In the genomic region with DNA sequence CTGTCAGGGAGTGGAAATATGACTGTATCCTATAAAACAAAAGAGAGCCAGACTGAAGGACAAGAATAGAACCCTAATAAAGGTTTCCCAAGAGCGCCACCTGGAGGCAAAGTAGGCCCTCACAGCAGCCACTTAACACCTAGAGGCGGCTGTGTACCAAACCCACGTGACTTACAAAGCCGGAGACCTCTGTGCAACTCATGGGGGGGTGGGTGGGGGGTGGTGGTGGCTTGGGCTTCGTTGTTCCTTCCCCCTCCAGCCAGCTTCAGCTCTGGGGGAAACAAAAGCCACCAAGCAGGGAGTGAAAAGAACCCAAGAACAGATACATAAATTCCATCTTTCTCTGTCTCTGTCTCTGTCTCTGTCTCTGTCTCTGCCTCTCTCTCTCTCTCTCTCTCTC, we compare ENCODE assay signal across 8 mouse cellular contexts. TPM values are rescaled to one million over a fixed set of nuclear protein-coding genes. Genes with fewer than 3 reads are reported as not detected.
DNase-seq lines count a peak whose midpoint lies in the region; ATAC-seq and TF ChIP-seq lines count a peak whose summit lies in the region.

No protein-coding gene starts in this region.

- no peak overlapping the region for H3K4me3 ChIP-seq in intestine, postnatal 0 days (ENCODE audit: low read depth, low read length)
- H3K4me3 ChIP-seq in liver, embryonic 11.5 days (ENCODE audit: low read depth, low read length): no peak overlapping the region

- no peak overlapping the region for H3K9ac ChIP-seq in intestine, postnatal 0 days (ENCODE audit: low read depth, low read length)
- H3K9ac ChIP-seq in liver, embryonic 11.5 days (ENCODE audit: low read depth, low read length): no peak overlapping the region

- H3K4me2 ChIP-seq in intestine, postnatal 0 days (replicated peaks; ENCODE audit: low read depth): peak overlapping the region; percentile 50
- peak overlapping the region; percentile 48 for H3K4me2 ChIP-seq in liver, embryonic 11.5 days

- H3K4me1 ChIP-seq in intestine, postnatal 0 days (replicated peaks; ENCODE audit: control insufficient read depth, insufficient read depth, low read length): no peaks in the 10 kb centered on the region
- no peaks in the 10 kb centered on the region for H3K4me1 ChIP-seq in liver, embryonic 11.5 days (replicated peaks; ENCODE audit: control insufficient read depth, insufficient read depth, low read length)

- no peaks in the 10 kb centered on the region for H3K9me3 ChIP-seq in intestine, postnatal 0 days (ENCODE audit: control insufficient read depth)
- no peaks in the 10 kb centered on the region for H3K9me3 ChIP-seq in liver, embryonic 11.5 days (ENCODE audit: control insufficient read depth, low read length)

- intact Hi-C loops in gastrocnemius, postnatal 14 days (cut with DNase I; ENCODE audit: low total_unique reads): loop anchor here (5.0 kb wide), 1 partner anchor 71 kb away; no protein-coding TSS in a partner anchor

- H3K27ac ChIP-seq in intestine, postnatal 0 days (ENCODE audit: low read depth, low read length): no peak overlapping the region
- H3K27ac ChIP-seq in liver, embryonic 11.5 days (ENCODE audit: low read depth, low read length): no peak overlapping the region

- peak; percentile 94 for DNase-seq in 416B (ENCODE audit: low read depth)
- DNase-seq in MN1 (ENCODE audit: low spot score): peak; percentile 30
- peak; percentile 92 to 93 for DNase-seq in cerebellum, postnatal 10 days
- DNase-seq in gastrocnemius, postnatal 14 days: peak; percentile 85
- DNase-seq in liver, embryonic 11.5 days (ENCODE audit: low spot score): no peak
- peak; percentile 83 for DNase-seq in thymus, postnatal 14 days

- H3K27me3 ChIP-seq in intestine, postnatal 0 days (replicated peaks; ENCODE audit: control insufficient read depth, insufficient read depth, low read length): no peaks in the 10 kb centered on the region
- H3K27me3 ChIP-seq in liver, embryonic 11.5 days (replicated peaks; ENCODE audit: control insufficient read depth, insufficient read depth, low read length): no peaks in the 10 kb centered on the region; the same call in 1 of the 2 replicates

- ATAC-seq in intestine, postnatal 0 days: peak; percentile 58; the same call in 1 of the 2 replicates
- peak; percentile 76 for ATAC-seq in liver, embryonic 11.5 days (replicated peaks; ENCODE audit: low FRiP score)
- ATAC-seq in neutrophil, adult 5-6 weeks (ENCODE audit: extremely low read depth, insufficient number of reproducible peaks, low FRiP score, poor library complexity, severe bottlenecking): peak; percentile 67

- WGBS in intestine, postnatal 0 days: 0% methylated on average over 5 of the region's 5 CpGs
- 1% methylated on average over 5 of the region's 5 CpGs for WGBS in liver, embryonic 11.5 days

- peak; percentile 76 for TF ChIP-seq CTCF in intestine, postnatal 0 days (IDR thresholded peaks at IDR 0.05; ENCODE audit: low read depth)

- H3K36me3 ChIP-seq in intestine, postnatal 0 days (ENCODE audit: control insufficient read depth, insufficient read depth): no peaks in the 10 kb centered on the region
- H3K36me3 ChIP-seq in liver, embryonic 11.5 days (ENCODE audit: control insufficient read depth, insufficient read depth, low read length): no peaks in the 10 kb centered on the region

RNA-seq across cellular contexts. Expression of a gene that starts 6.6 kb away (rescaled TPM):
- total RNA-seq in gastrocnemius, postnatal 14 days (2021): under 1 TPM; 0.18 to 0.38 TPM
- polyA plus RNA-seq in intestine, postnatal 0 days (2015; fragmentation: Nextera tagmentation; extraction: Ambion mirVana): 8.1 and 8.6 TPM in 2 replicates
- not detected in 2 replicates for polyA plus RNA-seq in liver, embryonic 11.5 days (2014; fragmentation: Nextera tagmentation; extraction: Ambion mirVana)
- total RNA-seq in neutrophil, adult 5-6 weeks (2017): not detected in 2 replicates

RNA-seq across cellular contexts. Expression of a gene that starts 12.5 kb away (rescaled TPM):
- 10 to 100 TPM; 58.7 to 62.8 TPM for total RNA-seq in gastrocnemius, postnatal 14 days (2021)
- 37.3 and 40.7 TPM in 2 replicates for polyA plus RNA-seq in intestine, postnatal 0 days (2015; fragmentation: Nextera tagmentation; extraction: Ambion mirVana)
- polyA plus RNA-seq in liver, embryonic 11.5 days (2014; fragmentation: Nextera tagmentation; extraction: Ambion mirVana): 263 and 272 TPM in 2 replicates
- 57.1 and 73.4 TPM in 2 replicates for total RNA-seq in neutrophil, adult 5-6 weeks (2017)

RNA-seq across cellular contexts. Expression of a gene that starts 17.2 kb away (rescaled TPM):
- total RNA-seq in gastrocnemius, postnatal 14 days (2021): 100 to 1,000 TPM; 160 to 162 TPM
- polyA plus RNA-seq in intestine, postnatal 0 days (2015; fragmentation: Nextera tagmentation; extraction: Ambion mirVana): 7.8 and 8.1 TPM in 2 replicates
- 22.9 and 24.8 TPM in 2 replicates for polyA plus RNA-seq in liver, embryonic 11.5 days (2014; fragmentation: Nextera tagmentation; extraction: Ambion mirVana)
- not detected in 2 replicates for total RNA-seq in neutrophil, adult 5-6 weeks (2017)

Comparison
In these comparisons a context has a peak if more than half of its experiments do, and no peak if none do; other contexts are left out.
1. RNA of a gene that starts 17.2 kb away (total RNA-seq): 160 to 162 TPM in gastrocnemius, postnatal 14 days; not detected in neutrophil, adult 5-6 weeks; every median in the first group is over 100 times any median in the second.
2. Peak in every context shown above with its lines, with median percentiles within 50 percentile points of each other: ATAC-seq.